Mouse (Mus musculus) liver, adult 2 months (tissue): Measurements from ENCODE around the gene Hsf2bp.

Experiments used
- CTCF ChIP-seq: fragments of 200-500 bp; IDR thresholded peaks from 2 replicates; pipeline ENCODE4 v1.5.1; 2011; ENCODE audit warnings: low read depth, low read length, control low read depth
- POLR2A ChIP-seq: fragments of 200-500 bp; IDR thresholded peaks from 2 replicates; pipeline ENCODE4 v1.6.1; 2011; ENCODE audit warnings: low read length, control low read depth; ENCODE audit not compliant: insufficient read depth; ENCODE audit errors: extremely low read depth

- TF ChIP-seq POLR2A (no peak), CTCF (no peak)
Measured at GRCm38 (mm10) chr17:31912387-31912786, 123.8 kb downstream of the Hsf2bp start.
